Mouse (Mus musculus): ENCODE results near the gene Veph1. TPM values are rescaled to one million over a fixed set of nuclear protein-coding genes. Genes with fewer than 3 reads are reported as not detected.

Gene Veph1
- polyA plus RNA-seq, 1 experiment: not detected

- H3K4me3 ChIP-seq (ENCODE audit: extremely low read depth, insufficient read depth, insufficient read length): no peak overlapping the region
- TF ChIP-seq CTCF (IDR thresholded peaks at IDR 0.05; ENCODE audit: extremely low read depth, insufficient read depth, insufficient read length, insufficient replicate concordance): no peak
- TF ChIP-seq POLR2A (IDR thresholded peaks at IDR 0.05; ENCODE audit: low read depth, low read length): no peak
- 85% methylated on average over 5 of the region's 5 CpGs for WGBS
Measured at GRCm38 (mm10) chr3:66040857-66041494, 255.7 kb downstream of the Veph1 start.

GRCm38 (mm10) chr3:66035226-66035625 is 261.4 kb downstream of the Veph1 start:
- DNase-seq (ENCODE audit: low read depth in 1 of 2, low spot score in 2 of 2): no peak
- TF ChIP-seq POLR2A (IDR thresholded peaks at IDR 0.05; ENCODE audit: low read depth, low read length) (no peak), CTCF (IDR thresholded peaks at IDR 0.05; ENCODE audit: extremely low read depth, insufficient read depth, insufficient read length, insufficient replicate concordance) (no peak)

More at GRCm38 (mm10) chr3:66040857-66041494, 255.7 kb downstream of the Veph1 start:
- Histone ChIP-seq H3K36me3 (ENCODE audit: control insufficient read depth, insufficient read depth, low read length) (no peaks in the 10 kb centered on the region), H3K27me3 (ENCODE audit: control insufficient read depth, insufficient read depth, low read length) (no peaks in the 10 kb centered on the region), H3K27ac (ENCODE audit: insufficient read depth, low read length) (no peak overlapping the region), H3K4me1 (ENCODE audit: control insufficient read depth, insufficient read depth, insufficient read length) (no peaks in the 10 kb centered on the region)
- no peak for DNase-seq (ENCODE audit: low read depth in 1 of 2, low spot score in 2 of 2)

GRCm38 (mm10) chr3:66033346-66033745 is 263.3 kb downstream of the Veph1 start:
- no peak for DNase-seq (ENCODE audit: low read depth in 1 of 2, low spot score in 2 of 2)
- H3K4me3 ChIP-seq (ENCODE audit: extremely low read depth, insufficient read depth, insufficient read length): no peak overlapping the region
- 72% methylated on average over 2 of the region's 2 CpGs for WGBS
- TF ChIP-seq POLR2A (IDR thresholded peaks at IDR 0.05; ENCODE audit: low read depth, low read length) (no peak), CTCF (IDR thresholded peaks at IDR 0.05; ENCODE audit: extremely low read depth, insufficient read depth, insufficient read length, insufficient replicate concordance) (no peak)
- no peaks in the 10 kb centered on the region for H3K36me3 ChIP-seq (ENCODE audit: control insufficient read depth, insufficient read depth, low read length)
- H3K4me1 ChIP-seq (ENCODE audit: control insufficient read depth, insufficient read depth, insufficient read length): no peaks in the 10 kb centered on the region
- H3K27me3 ChIP-seq (ENCODE audit: control insufficient read depth, insufficient read depth, low read length): no peaks in the 10 kb centered on the region
- H3K27ac ChIP-seq (ENCODE audit: insufficient read depth, low read length): no peak overlapping the region

More at GRCm38 (mm10) chr3:66035226-66035625, 261.4 kb downstream of the Veph1 start:
- Histone ChIP-seq H3K36me3 (ENCODE audit: control insufficient read depth, insufficient read depth, low read length) (no peaks in the 10 kb centered on the region), H3K27ac (ENCODE audit: insufficient read depth, low read length) (no peak overlapping the region), H3K4me1 (ENCODE audit: control insufficient read depth, insufficient read depth, insufficient read length) (no peaks in the 10 kb centered on the region), H3K27me3 (ENCODE audit: control insufficient read depth, insufficient read depth, low read length) (no peaks in the 10 kb centered on the region), H3K4me3 (ENCODE audit: extremely low read depth, insufficient read depth, insufficient read length) (no peak overlapping the region)
- WGBS: 88% methylated on average over 5 of the region's 5 CpGs

- DNase-seq (ENCODE audit: low read depth in 1 of 2, low spot score in 2 of 2): no peak
- Histone ChIP-seq H3K27me3 (ENCODE audit: control insufficient read depth, insufficient read depth, low read length) (no peaks in the 10 kb centered on the region), H3K4me1 (ENCODE audit: control insufficient read depth, insufficient read depth, insufficient read length) (no peaks in the 10 kb centered on the region), H3K4me3 (ENCODE audit: extremely low read depth, insufficient read depth, insufficient read length) (no peak overlapping the region), H3K27ac (ENCODE audit: insufficient read depth, low read length) (no peak overlapping the region), H3K36me3 (ENCODE audit: control insufficient read depth, insufficient read depth, low read length) (no peaks in the 10 kb centered on the region)
- 72% methylated on average over 3 of the region's 3 CpGs for WGBS
- TF ChIP-seq CTCF (IDR thresholded peaks at IDR 0.05; ENCODE audit: extremely low read depth, insufficient read depth, insufficient read length, insufficient replicate concordance): no peak
- no peak for TF ChIP-seq POLR2A (IDR thresholded peaks at IDR 0.05; ENCODE audit: low read depth, low read length)
Measured at GRCm38 (mm10) chr3:66025454-66025853, 271.2 kb downstream of the Veph1 start.

GRCm38 (mm10) chr3:66024220-66024792 is 272.3 kb downstream of the Veph1 start:
- no peak overlapping the region for H3K4me3 ChIP-seq (ENCODE audit: extremely low read depth, insufficient read depth, insufficient read length)
- H3K27me3 ChIP-seq (ENCODE audit: control insufficient read depth, insufficient read depth, low read length): no peaks in the 10 kb centered on the region
- H3K27ac ChIP-seq (ENCODE audit: insufficient read depth, low read length): no peak overlapping the region
- no peak for TF ChIP-seq CTCF (IDR thresholded peaks at IDR 0.05; ENCODE audit: extremely low read depth, insufficient read depth, insufficient read length, insufficient replicate concordance)
- no peak for TF ChIP-seq POLR2A (IDR thresholded peaks at IDR 0.05; ENCODE audit: low read depth, low read length)
- DNase-seq (ENCODE audit: low read depth in 1 of 2, low spot score in 2 of 2): no peak
- no peaks in the 10 kb centered on the region for H3K4me1 ChIP-seq (ENCODE audit: control insufficient read depth, insufficient read depth, insufficient read length)
- no peaks in the 10 kb centered on the region for H3K36me3 ChIP-seq (ENCODE audit: control insufficient read depth, insufficient read depth, low read length)
- 87% methylated on average over 5 of the region's 5 CpGs for WGBS

- Histone ChIP-seq H3K27ac (ENCODE audit: insufficient read depth, low read length) (no peak overlapping the region), H3K4me3 (ENCODE audit: extremely low read depth, insufficient read depth, insufficient read length) (no peak overlapping the region), H3K36me3 (ENCODE audit: control insufficient read depth, insufficient read depth, low read length) (no peaks in the 10 kb centered on the region), H3K4me1 (ENCODE audit: control insufficient read depth, insufficient read depth, insufficient read length) (no peaks in the 10 kb centered on the region), H3K27me3 (ENCODE audit: control insufficient read depth, insufficient read depth, low read length) (no peaks in the 10 kb centered on the region)
- WGBS: 92% methylated on average over 5 of the region's 5 CpGs
- no peak for DNase-seq (ENCODE audit: low read depth in 1 of 2, low spot score in 2 of 2)
- TF ChIP-seq POLR2A (IDR thresholded peaks at IDR 0.05; ENCODE audit: low read depth, low read length) (no peak), CTCF (IDR thresholded peaks at IDR 0.05; ENCODE audit: extremely low read depth, insufficient read depth, insufficient read length, insufficient replicate concordance) (no peak)
Measured at GRCm38 (mm10) chr3:66019171-66019570, 277.5 kb downstream of the Veph1 start.

Measured in spleen, adult 2 months (tissue).